Comparison of ENCODE assay signal across 14 mouse cellular contexts in genomic region chr13:54556796-54557195, GRCm38 (mm10). TPM values are rescaled to one million over a fixed set of nuclear protein-coding genes. Genes with fewer than 3 reads are reported as not detected.
A peak's percentile ranks its signal among the peaks of the same experiment; 100 is the strongest.
DNase-seq lines count a peak whose midpoint lies in the region; ATAC-seq and TF ChIP-seq lines count a peak whose summit lies in the region.
"Had no signal": no experiment of that assay in that cellular context is flagged by ENCODE, and none has a peak within 500 bp of the region (broad histone marks: within the 10 kb centered on the region; RNA-seq: fewer than 3 reads in every experiment).

No protein-coding gene starts in this region.

- TF ChIP-seq CTCF in layer of hippocampus, adult 2 months (conservative IDR thresholded peaks at IDR 0.05), result no peak

- H3K36me3 ChIP-seq in neural tube, embryonic 15.5 days, result peaks cover 88% of the 10 kb centered on the region

- no peaks in the 10 kb centered on the region for H3K4me1 ChIP-seq in neural tube, embryonic 15.5 days
- H3K4me1 ChIP-seq: embryonic facial prominence, embryonic 12.5 days; hindbrain, embryonic 12.5 days; limb, embryonic 10.5 days; lung, embryonic 15.5 days; midbrain, embryonic 12.5 days had no signal

- H3K9ac ChIP-seq in neural tube, embryonic 15.5 days (replicated peaks), result no peak overlapping the region
- H3K9ac ChIP-seq: embryonic facial prominence, embryonic 12.5 days; hindbrain, embryonic 12.5 days; lung, embryonic 15.5 days; midbrain, embryonic 12.5 days had no signal

- 91% methylated on average over 3 of the region's 3 CpGs for WGBS in neural tube, embryonic 15.5 days

- peak; percentile 87 for ATAC-seq in cerebellum, adult (ENCODE audit: insufficient number of reproducible peaks, low FRiP score, low TSS enrichment)
- ATAC-seq in neural tube, embryonic 15.5 days (ENCODE audit: low FRiP score), result no peak

- no peak for DNase-seq in cerebellum, postnatal 4 days (ENCODE audit: low spot score in 2 of 2)
- peak in 1 of 2 experiments; percentile 36 for DNase-seq in layer of hippocampus, adult 2 months (ENCODE audit: low spot score in 2 of 2)
- no peak for DNase-seq in layer of hippocampus, postnatal 25 days (ENCODE audit: extremely low spot score in 1 of 2, low spot score in 1 of 2)
- DNase-seq in cerebellum, adult 9-11 months, result peak; percentile 97
- peak; percentile 35 for DNase-seq in kidney, postnatal 10 days
- DNase-seq in thymus, postnatal 0 days (ENCODE audit: low spot score), result no peak
- DNase-seq: thymus, postnatal 25 days had no signal

- no peaks in the 10 kb centered on the region for H3K27me3 ChIP-seq in neural tube, embryonic 15.5 days (replicated peaks)
- H3K27me3 ChIP-seq: embryonic facial prominence, embryonic 12.5 days; hindbrain, embryonic 12.5 days; lung, embryonic 15.5 days; midbrain, embryonic 12.5 days had no signal

- peak overlapping the region; percentile 43; the same call in 1 of the 2 replicates for H3K27ac ChIP-seq in layer of hippocampus, adult 2 months
- H3K27ac ChIP-seq in neural tube, embryonic 15.5 days (replicated peaks), result no peak overlapping the region
- H3K27ac ChIP-seq: embryonic facial prominence, embryonic 12.5 days; hindbrain, embryonic 12.5 days; limb, embryonic 10.5 days; lung, embryonic 15.5 days; midbrain, embryonic 12.5 days had no signal

- no peak overlapping the region for H3K4me3 ChIP-seq in layer of hippocampus, adult 2 months
- no peak overlapping the region for H3K4me3 ChIP-seq in neural tube, embryonic 15.5 days (replicated peaks)
- H3K4me3 ChIP-seq: embryonic facial prominence, embryonic 12.5 days; hindbrain, embryonic 12.5 days; limb, embryonic 10.5 days; lung, embryonic 15.5 days; midbrain, embryonic 12.5 days had no signal

- H3K4me2 ChIP-seq in neural tube, embryonic 15.5 days, result no peak overlapping the region
- H3K4me2 ChIP-seq: embryonic facial prominence, embryonic 12.5 days; hindbrain, embryonic 12.5 days; lung, embryonic 15.5 days; midbrain, embryonic 12.5 days had no signal

- no peaks in the 10 kb centered on the region for H3K9me3 ChIP-seq in neural tube, embryonic 15.5 days (replicated peaks)
- H3K9me3 ChIP-seq: embryonic facial prominence, embryonic 12.5 days; hindbrain, embryonic 12.5 days; limb, embryonic 10.5 days; lung, embryonic 15.5 days; midbrain, embryonic 12.5 days had no signal

RNA-seq across cellular contexts. Expression of gene 4833439L19Rik, which starts 8.4 kb away (rescaled TPM):
- total RNA-seq in layer of hippocampus, adult 2 months (2021), result 100 to 1,000 TPM; 152 to 159 TPM
- 100 to 1,000 TPM; 151 to 172 TPM for total RNA-seq in layer of hippocampus, postnatal 25 days (2021)
- 218 and 220 TPM in 2 replicates for polyA plus RNA-seq in neural tube, embryonic 15.5 days (2015; fragmentation: Nextera tagmentation; extraction: Ambion mirVana)
- 69.8 and 76.4 TPM in 2 replicates for polyA plus RNA-seq in thymus, postnatal 0 days (2015; fragmentation: Nextera tagmentation; extraction: Ambion mirVana)

RNA-seq across cellular contexts. Expression of gene Arl10, which starts 18.0 kb away (rescaled TPM):
- total RNA-seq in layer of hippocampus, adult 2 months (2021), result 10 to 100 TPM; 30.5 to 34.0 TPM
- total RNA-seq in layer of hippocampus, postnatal 25 days (2021), result 10 to 100 TPM; 33.3 to 33.7 TPM
- polyA plus RNA-seq in neural tube, embryonic 15.5 days (2015; fragmentation: Nextera tagmentation; extraction: Ambion mirVana), result 81.9 and 93.8 TPM in 2 replicates
- polyA plus RNA-seq in thymus, postnatal 0 days (2015; fragmentation: Nextera tagmentation; extraction: Ambion mirVana), result 7.0 and 8.3 TPM in 2 replicates

RNA-seq across cellular contexts. Expression of gene Nop16, which starts 33.1 kb away (rescaled TPM):
- total RNA-seq in layer of hippocampus, adult 2 months (2021), result 10 to 100 TPM; 24.8 to 28.1 TPM
- total RNA-seq in layer of hippocampus, postnatal 25 days (2021), result 10 to 100 TPM; 25.7 to 27.5 TPM
- 64.7 and 69.8 TPM in 2 replicates for polyA plus RNA-seq in neural tube, embryonic 15.5 days (2015; fragmentation: Nextera tagmentation; extraction: Ambion mirVana)
- polyA plus RNA-seq in thymus, postnatal 0 days (2015; fragmentation: Nextera tagmentation; extraction: Ambion mirVana), result 64.8 and 72.4 TPM in 2 replicates

RNA-seq across cellular contexts. Expression of gene Higd2a, which starts 33.2 kb away (rescaled TPM):
- 100 to 1,000 TPM; 163 to 167 TPM for total RNA-seq in layer of hippocampus, adult 2 months (2021)
- 100 to 1,000 TPM; 183 to 199 TPM for total RNA-seq in layer of hippocampus, postnatal 25 days (2021)
- polyA plus RNA-seq in neural tube, embryonic 15.5 days (2015; fragmentation: Nextera tagmentation; extraction: Ambion mirVana), result 267 and 285 TPM in 2 replicates
- 250 and 258 TPM in 2 replicates for polyA plus RNA-seq in thymus, postnatal 0 days (2015; fragmentation: Nextera tagmentation; extraction: Ambion mirVana)

RNA-seq across cellular contexts. Expression of gene Simc1, which starts 53.2 kb away (rescaled TPM):
- 10 to 100 TPM; 14.8 to 19.1 TPM for total RNA-seq in layer of hippocampus, adult 2 months (2021)
- total RNA-seq in layer of hippocampus, postnatal 25 days (2021), result 10 to 100 TPM; 14.2 to 16.7 TPM
- polyA plus RNA-seq in neural tube, embryonic 15.5 days (2015; fragmentation: Nextera tagmentation; extraction: Ambion mirVana), result 19.8 and 20.1 TPM in 2 replicates
- 4.3 and 4.9 TPM in 2 replicates for polyA plus RNA-seq in thymus, postnatal 0 days (2015; fragmentation: Nextera tagmentation; extraction: Ambion mirVana)

Comparison
In these comparisons a context has a peak if more than half of its experiments do, and no peak if none do; other contexts are left out.
1. DNase-seq: peak in cerebellum, adult 9-11 months (single experiment) and kidney, postnatal 10 days (single experiment); none in cerebellum, postnatal 4 days (0 of 2), layer of hippocampus, postnatal 25 days (0 of 2) and thymus, postnatal 0 days (single experiment).